Mouse (Mus musculus) embryo, embryonic 10.5 days (tissue): Measurements from ENCODE around the gene Prx.

Source experiments
- DNase-seq: peaks from one replicate; pipeline ENCODE4 v3.0.0-alpha.2; 2015; ENCODE audit warnings: low spot score

The Prx gene

DNA sequence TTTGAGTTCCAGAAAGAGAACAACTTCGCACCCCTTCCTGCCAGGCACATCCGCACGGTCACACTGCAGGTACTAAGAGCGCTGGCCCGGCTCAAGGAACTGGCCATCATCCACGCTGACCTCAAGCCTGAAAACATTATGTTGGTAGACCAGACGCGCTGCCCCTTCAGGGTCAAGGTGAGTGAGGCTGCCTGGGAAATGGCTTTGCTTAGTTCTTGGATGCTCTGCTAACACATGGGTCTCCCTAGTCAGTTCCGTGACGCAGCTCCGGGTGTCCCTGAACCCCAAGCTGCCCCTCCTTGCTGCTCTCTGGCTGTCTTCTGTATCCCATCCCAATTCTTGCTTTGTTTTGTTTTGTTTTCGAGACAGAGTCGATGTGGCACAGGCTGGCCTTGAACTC lies 24.7 kb downstream of the Prx start:
- DNase-seq: no peak

DNA sequence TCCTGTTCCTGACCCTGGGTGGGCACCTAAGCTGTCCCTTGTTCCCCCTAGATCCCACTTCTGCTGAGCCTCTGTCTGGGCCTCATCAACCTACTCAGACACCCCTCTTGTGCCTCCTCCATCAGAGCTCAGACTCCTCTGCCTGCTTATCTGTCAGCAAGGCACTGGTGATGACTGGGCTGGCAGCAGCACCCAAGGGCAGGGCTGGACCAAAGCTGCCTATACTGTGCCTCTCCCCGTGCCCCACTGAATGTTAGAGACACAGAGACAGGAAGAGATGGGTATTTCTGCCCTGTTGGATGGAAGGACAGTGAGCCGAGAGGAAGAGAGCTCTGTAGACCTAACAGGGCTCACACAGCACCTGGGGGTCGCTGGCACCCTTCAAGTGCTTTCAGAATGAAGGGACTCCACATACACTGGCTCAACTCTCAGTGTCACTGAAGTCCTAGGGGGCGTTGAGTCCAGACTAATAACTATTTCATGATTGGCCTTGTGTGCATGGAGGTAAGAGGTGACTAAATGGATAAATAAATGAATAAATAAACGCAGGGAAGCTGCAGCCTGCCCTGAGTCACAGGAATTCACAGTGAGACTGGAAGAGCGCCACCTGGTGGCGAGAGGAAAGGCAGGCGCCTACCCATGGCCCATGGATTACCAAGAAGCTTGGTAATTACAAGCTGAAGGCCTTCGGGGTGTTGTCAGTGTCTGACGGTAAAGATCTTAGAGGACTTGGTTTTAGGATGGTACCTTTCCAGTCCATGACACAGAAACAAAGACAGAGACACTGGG lies 27.1 kb downstream of the Prx start:
- DNase-seq: peak; percentile 88

DNA sequence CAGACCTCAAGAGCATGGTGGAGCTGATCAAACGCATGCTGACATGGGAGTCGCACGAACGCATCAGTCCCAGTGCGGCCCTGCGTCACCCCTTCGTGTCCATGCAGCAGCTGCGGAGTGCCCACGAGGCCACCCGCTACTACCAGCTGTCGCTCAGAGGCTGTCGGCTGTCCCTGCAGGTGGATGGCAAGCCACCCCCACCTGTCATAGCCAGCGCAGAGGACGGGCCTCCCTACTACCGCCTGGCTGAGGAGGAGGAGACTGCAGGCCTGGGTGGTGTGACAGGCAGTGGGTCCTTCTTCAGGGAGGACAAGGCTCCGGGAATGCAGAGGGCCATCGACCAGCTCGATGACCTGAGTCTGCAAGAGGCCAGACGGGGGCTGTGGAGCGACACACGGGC lies 29.9 kb downstream of the Prx start:
- no peak for DNase-seq

DNA sequence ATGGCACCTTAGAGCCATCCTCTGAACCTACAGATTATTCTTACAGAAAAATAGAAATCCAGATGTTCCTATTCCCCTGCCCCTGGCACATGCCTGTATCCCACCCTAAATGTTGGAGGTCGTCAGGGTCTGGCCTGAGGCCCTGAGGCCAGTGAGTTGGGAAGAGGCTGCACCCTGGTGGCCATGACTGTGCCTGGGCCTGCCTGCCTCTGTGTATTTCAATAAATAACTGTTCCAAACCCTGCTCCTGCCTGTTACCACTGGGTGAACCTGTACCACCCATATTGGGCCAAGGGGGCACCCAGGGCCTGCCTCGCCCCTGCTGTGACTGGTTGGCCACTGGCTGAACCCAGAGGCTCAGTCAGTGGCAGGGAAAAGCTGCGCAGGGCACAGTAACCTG lies 31.8 kb downstream of the Prx start:
- DNase-seq: no peak

DNA sequence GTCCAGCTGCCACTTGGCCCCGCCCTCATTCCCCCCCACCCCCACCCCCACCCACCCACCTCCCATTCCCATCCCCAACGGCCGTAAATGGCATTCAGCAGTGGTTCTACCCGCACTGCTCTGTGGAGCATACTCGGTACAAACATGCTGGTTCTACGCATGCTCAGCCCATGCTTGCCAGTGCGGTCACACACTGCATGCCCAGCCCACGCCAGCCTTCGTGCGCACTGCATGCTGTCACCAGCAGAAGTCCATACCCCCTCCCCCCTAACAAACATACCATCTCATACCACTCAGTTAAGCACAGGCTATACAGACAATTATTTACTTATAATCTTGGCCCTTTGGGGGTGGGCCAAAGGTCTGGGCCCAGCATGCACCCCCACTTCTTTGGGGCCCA lies 32.6 kb downstream of the Prx start:
- no peak for DNase-seq

DNA sequence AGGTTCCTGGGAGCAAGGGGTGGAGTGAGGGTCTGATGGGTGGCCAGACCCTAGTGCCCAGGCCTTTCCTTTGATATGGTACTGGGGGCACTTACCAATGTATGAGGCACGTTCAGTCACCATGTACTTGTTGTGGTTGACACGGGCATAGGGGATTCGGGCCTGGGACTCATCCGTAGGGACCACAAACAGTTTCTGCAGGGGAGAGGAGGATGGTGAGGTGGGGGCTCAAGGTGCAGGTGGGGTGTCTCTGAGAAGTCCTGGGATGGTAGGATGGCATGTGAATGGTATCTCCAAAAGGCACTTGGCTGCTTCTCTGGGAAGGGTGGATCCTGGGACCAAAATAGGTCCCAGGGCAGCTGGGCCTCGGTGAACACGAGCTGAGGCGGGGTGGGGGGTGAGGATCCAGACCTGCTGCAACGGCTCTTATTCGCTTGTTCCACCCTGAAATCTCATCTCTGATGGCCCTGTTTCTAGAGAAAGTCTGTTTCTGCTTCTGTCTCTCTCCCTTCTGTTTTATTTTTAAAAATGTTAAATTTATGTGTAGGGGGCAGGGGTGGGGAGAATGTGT lies 33.4 kb downstream of the Prx start:
- no peak for DNase-seq

DNA sequence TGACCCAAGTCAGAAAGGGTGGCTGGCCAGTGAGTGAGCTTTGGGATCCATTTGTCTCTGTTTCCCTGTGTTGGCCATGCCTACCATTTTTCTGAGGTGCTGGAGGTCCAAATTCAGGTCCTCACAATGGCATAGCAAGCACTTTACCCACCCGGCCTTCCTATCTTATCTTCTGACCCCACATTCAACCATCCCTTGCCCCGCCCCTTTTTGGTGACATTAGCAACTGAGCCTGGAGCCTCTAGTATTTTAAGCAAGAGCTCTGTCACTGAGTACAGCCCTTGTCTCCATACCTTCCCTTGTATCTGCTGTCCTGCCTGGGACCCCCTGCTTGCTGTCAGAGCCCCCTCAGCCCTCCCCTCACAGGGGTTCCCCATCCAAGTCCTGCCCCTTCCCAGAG lies 36.3 kb downstream of the Prx start:
- no peak for DNase-seq

DNA sequence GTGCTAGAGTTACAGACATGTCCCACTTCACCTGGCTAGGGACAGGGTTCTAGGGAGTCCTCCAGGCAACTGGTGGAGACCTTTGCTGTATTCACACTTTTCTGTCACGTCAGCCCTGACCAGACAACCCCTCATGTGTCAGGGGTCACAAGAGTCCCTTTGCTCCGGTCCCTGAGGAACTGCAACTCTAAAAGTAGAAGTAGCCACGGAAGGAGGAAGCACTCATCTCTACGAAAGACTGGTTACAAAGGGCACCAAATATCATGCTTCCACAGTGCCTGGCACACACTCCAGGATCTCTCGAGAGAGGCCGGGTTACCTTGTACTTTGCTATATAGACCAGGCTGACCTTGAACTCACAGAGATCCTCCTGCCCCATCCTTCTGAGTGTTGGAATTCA lies 37.5 kb downstream of the Prx start:
- no peak for DNase-seq

DNA sequence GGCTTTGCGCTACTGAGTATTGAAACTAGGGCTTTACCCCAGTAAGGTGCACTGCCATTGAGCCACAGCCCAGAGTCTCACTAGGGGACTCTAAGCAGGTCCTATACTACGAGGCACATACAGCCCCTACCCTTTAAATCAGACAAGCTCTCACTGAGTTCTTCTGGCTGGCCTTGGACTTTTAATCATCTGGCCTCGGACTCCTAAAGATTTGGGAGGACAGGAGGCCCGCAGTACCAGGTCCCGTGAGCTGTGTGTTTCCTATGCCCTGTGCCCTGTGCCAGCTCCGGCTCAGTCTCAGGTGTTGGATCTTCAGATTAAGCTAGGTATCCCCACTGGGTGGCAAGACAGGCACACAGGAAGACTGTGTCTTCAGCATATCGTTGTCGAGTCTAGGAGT lies 38.9 kb downstream of the Prx start:
- DNase-seq: no peak

DNA sequence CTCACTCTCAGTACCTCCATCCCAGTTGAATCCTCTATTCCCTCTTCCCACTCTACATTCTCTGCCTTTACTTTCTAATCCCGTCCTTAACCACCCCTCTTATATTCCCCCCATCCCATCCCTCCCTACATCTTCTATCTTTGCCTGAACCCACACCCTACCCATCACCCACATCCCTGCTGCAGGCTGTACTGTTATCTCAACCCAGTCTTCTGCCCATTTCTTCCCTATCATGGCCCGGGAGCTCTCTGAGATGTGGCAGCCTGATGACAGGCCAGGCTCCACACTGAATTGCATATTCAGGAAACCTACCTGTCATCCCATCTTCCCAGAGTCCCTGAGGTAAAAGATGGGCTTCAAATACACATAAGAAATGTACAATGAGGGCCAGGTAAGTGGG lies 39.7 kb downstream of the Prx start:
- DNase-seq: no peak

DNA sequence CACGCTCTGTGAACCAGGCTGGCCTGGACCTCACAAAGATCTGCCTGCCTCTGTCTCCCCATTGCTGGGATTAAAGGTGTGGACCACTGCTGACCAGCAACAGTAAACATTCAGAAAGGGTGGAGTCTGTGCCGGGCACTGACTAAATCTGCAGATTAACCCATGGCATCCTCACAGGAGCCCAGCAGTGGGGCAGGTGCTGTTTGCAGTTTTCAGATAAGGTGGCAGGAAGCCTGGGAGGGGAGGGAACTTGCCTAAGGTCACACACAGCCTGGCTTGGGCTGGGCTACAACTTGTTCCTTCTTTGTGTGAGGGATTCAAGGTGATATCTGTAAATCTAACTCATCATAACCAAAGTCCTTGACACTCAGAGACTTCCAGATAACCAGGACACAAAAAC lies 41.4 kb downstream of the Prx start:
- DNase-seq: no peak

DNA sequence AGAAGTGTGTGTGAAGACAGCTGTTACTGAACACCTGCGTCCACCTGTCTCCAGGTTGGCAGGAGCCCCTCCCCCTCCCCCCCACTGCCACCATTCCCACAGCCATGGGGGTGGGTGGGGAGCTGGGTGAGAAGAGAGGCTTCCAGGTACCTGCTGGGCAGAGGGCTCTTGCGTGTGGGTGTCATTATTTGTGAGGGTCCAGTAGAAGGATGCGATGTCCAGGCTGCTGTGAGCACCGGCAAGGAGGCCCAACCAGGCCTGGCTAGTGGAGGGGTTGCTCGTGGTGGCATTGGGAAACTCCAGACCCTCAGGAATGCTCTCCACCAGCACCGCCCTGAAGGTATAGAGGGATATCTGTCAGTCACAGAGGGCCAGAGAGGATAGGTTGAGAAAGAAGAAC lies 41.8 kb downstream of the Prx start:
- DNase-seq: no peak

DNA sequence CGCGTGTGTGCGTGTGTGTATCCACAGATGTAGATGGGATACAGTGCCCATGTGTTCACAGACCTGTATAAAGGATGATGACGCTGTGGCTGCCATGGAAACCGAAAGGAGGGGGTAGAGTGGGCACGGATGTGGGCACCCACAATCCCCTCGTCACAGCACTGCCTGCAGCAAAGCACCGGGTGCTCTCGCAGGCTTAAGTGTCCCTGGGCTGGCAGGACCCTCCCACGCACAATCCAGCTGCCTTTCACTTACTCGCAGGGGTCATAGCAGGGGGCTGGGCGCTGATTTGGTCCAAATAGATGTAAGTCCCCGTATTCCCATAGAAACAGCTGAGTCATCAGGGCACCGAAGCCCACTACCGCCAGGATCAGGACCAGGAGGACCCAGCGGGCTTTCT lies 42.3 kb downstream of the Prx start:
- no peak for DNase-seq

DNA sequence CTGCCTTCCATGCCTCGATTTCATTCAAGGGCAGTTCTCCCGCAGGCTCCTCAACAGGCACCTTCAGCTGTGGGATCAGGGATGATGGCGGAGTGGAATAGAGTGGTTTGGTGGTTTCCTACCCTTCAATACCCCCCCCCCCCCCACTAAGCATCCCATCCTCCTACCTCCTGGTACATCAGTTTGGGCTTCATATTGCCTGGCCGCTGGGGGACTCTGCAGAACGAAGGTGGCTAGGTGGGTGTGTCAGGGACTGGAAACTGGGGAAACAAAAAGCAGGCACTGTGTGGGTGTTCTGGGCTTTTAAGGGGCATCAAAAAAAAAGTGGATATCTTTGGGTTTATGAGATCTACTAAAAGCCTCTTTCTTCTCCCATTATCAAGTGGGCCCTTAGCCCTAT lies 42.8 kb downstream of the Prx start:
- no peak for DNase-seq

DNA sequence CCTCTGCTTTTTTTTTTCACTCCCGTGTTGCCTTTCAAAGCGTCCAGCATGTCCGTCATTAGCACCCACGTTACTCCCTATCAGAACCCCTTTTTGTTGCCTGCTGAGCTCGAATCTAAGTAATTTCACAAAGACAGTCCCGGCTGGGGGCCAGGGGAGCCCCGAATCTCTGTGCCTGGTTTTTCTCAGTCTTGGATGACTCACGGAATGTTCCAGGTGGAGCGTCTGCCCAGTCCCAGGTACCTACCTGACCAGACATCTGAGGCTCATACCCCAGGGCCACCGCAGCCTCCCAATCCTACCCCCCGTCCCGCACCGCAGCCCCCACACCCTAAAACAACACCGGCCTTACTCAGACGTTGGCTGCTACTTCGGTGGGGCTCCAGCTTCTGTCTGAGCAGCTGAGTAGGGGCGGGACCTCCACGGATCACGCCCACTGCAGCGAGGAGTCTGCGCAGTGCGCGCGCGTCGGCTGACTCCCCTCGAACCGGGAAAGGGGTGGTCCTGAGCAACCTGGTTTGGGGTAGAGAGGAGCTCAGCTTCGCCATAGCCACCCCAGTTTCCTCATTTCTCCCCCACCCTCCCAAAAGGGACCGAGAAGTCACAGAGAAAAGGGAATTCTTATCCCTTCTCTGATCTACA lies 43.4 kb downstream of the Prx start:
- peak; percentile 88 for DNase-seq

DNA sequence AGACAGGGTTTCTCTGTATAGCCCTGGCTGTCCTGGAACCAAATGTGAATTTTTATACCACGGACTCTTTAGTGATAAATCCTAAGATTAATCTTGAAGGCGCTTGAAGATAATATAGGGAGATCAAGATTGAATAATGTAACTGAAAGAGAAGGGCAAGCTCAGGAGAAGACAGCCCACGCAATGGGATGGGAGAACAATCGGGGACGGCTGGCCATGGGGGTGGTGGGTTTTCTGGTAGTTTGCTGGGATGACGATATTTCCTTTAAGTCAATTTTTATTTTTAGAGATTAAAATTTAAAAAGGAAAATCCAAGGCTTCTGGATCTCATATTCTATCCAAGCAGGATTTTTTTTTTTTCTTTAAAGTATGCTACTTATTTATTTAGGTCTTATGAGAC lies 43.9 kb downstream of the Prx start:
- DNase-seq: no peak

DNA sequence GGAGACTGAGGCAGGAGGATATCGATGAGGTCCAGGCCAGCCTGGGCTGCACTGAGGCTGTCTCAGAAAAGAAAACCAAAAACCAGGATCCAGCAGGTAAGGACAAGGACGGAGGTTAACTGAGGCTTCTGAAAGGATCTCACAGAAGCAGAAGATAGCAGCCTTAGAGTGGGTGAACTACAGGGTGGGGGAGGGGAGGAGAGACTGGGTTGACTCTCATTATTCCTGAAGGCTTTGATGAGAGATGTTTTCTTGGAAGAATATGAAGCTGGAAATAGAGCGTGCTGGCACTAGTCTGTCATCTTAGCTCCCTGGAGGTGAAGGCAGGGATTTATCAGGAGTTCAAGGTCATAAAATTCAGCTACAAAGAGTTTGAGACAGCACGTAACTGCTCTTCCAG lies 44.7 kb downstream of the Prx start:
- DNase-seq: no peak

DNA sequence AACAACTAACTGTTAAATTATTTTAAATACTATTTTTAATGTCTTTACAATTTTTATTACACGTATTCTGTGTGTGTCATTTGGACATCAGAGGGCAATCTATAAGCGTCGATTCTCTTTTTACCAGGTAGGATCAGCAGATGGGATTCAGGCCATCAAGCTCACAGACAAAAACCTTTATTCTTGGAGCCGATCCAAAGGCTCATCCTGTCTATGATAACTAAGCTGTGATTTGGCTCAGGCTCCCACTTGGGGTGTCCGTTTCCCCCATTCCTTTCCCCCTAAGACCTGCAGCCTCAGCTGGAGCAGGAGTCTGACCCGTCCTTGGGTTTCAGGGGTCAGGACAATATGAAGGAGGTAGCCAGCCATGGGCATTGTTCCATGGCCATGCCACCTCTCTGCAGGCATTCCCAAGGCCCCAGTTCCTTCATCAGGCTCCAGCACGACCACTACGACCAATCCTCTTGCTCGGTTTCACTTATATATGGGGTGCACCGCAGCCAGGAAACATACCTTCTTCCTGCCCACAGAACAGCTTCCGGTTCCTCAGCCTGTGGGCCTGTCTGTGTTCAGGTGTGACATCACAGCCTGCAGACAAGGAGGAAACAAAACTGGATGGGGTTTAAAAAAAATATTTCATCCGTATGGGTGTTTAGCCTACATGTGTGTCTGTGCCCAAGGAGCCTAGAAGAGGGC lies 45.7 kb downstream of the Prx start:
- no peak for DNase-seq

DNA sequence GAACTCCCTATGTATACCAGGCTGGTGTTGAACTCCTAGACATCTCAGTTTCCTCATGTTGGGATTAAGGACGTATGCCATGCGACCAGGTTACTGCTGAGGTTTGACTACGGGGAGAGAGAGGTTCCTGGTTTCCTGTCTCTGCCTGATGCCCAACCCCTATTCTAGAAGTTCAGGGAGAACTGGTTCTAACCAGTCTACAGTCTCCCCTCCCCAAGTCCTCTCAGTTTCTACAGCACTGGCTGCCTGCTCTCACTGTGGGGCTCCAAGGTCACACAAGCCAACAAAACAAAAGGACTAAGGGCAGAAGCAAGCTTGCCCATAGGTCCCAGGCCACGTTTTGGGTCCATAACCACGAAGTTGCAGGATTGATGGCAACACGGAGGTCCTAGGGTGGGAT lies 50.5 kb downstream of the Prx start:
- DNase-seq: no peak

DNA sequence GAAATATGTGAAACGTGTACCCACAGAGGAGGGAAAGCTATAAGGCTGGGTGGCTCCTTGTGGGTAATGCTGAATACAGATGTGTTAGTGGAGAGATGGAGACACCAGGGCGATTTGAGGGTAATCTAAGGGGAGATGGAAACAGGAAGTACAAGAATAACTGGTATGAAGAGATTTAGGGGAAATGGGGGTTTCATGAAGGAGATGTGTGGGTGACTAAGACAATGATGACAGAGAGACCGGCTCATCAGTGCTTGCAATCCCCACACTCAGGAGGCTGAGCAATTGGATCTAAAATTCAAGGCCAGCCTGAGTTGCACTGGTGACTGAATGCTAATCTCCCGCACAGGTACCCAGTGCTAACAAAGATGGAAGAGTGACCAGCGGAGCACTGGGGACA lies 52.9 kb downstream of the Prx start:
- no peak for DNase-seq

DNA sequence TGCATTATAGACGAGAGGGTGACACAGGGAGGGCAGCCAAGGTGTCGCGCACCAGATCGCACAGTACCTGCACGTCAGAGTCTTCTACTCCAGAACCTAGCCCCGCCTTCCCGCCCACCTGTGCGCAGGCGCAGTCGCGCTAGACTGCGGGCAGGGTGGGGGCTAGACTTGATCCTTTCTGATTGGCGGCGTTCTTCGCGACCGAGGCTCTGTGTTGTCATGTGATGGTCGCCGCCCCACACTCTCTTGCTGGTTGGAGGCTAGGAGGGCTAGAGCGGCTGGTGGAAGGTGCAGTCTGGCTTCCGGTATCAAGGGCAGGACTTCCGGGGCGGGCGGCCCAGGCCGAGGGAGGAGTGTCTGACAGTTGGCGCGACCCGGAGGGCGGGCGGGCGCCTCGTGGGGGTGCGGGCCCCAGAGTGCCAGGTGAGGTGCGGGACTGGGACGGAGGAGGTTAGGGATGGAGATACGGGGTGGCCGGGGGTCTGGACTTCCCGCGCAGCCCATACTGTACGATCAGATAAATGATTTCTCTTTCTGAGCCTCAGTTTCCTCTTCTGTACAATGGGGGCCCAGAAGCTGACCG lies 53.9 kb downstream of the Prx start, which contains the start of the genes Pld3 and 2310022A10Rik:
Gene Pld3, minus strand, starts transcription at position 288 of the 583 bp plus-strand sequence.
Gene 2310022A10Rik, plus strand, starts transcription at position 303 of the 583 bp plus-strand sequence.
- DNase-seq: peak; percentile 96

DNA sequence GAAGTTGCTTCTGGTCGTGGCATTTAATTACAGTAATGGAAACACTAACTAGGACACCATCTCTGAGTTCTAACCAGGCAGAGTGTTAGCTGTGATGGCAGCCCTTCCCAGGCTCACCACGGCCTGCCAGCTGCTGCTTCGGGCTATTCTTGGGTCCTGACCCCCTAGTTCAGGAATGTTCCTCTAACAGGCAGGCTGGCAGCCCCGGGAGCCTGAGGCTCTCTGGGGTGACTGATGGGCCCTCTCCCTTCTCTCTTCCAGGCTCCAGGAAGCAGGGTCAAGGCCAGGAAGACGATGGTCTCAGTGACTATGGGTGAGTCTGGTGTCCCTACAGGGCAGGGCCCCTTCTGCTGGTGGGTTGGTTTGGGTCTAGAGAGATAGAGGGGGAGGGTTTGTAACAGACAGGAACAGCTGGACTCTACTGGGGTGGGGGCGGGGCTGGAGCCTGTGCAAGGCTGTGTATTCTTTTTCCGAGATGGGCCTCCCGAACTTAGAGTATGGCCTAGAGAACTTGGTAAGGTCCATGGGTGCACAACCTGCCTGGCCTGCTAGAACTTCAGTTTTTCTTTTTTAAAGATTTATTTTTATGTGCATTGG lies 61.3 kb downstream of the Prx start:
- peak; percentile 3 for DNase-seq
